Mouse (Mus musculus): ENCODE data around the gene Zfp383. TPM values are rescaled to one million over a fixed set of nuclear protein-coding genes. Genes with fewer than 3 reads are reported as not detected.
"Not testable (repeated sequence)": the region's sequence is repeated elsewhere in the genome, so short reads cannot be mapped to it uniquely, and the experiment has no call there.

Zfp383 gene
- polyA plus RNA-seq, 1 experiment from 2014 or later = 7.9 TPM

DNA sequence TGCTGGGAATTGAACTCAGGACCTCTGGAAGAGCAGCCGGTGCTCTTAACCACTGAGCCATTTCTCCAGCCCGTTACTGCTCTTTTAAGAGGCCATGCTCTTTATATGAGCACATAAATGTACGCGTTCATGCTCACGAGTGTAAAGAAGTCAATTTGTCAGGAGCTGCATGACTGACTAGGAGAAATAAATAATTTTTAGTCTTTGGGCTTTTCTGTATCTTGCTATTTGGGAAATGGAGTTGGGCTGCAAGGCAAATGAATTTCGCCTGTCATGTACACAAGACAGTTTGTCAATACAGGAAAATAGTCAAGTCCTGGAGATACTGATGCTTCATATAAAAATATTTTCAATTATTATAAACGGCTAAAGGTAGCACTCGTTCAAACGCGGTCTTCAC, 45.1 kb downstream of the Zfp383 start:
- Histone ChIP-seq H3K4me3 (ENCODE audit: low read depth, low read length) (peak overlapping the region; percentile 69), H3K9ac (ENCODE audit: low read length) (peak overlapping the region; percentile 94), H3K4me2 (ENCODE audit: low read depth, low read length, severe bottlenecking) (peak overlapping the region; percentile 70), H3K27ac (ENCODE audit: low read depth, low read length) (peak overlapping the region; percentile 91), H3K4me1 (replicated peaks; ENCODE audit: control insufficient read depth, insufficient read depth, low read length) (0 out of 2 replicates have a peak, but pooled peaks cover 2% of the 10 kb centered on the region), H3K27me3 (ENCODE audit: control insufficient read depth, insufficient read depth, low read length) (no peaks in the 10 kb centered on the region), H3K9me3 (ENCODE audit: control insufficient read depth, low read length) (no peaks in the 10 kb centered on the region), H3K36me3 (ENCODE audit: control insufficient read depth, insufficient read depth, low read length) (no peaks in the 10 kb centered on the region)
- WGBS = 52% methylated on average over 10 of the region's 10 CpGs
- DNase-seq (ENCODE audit: low spot score) = no peak
- ATAC-seq (replicated peaks; ENCODE audit: low FRiP score) = no peak

DNA sequence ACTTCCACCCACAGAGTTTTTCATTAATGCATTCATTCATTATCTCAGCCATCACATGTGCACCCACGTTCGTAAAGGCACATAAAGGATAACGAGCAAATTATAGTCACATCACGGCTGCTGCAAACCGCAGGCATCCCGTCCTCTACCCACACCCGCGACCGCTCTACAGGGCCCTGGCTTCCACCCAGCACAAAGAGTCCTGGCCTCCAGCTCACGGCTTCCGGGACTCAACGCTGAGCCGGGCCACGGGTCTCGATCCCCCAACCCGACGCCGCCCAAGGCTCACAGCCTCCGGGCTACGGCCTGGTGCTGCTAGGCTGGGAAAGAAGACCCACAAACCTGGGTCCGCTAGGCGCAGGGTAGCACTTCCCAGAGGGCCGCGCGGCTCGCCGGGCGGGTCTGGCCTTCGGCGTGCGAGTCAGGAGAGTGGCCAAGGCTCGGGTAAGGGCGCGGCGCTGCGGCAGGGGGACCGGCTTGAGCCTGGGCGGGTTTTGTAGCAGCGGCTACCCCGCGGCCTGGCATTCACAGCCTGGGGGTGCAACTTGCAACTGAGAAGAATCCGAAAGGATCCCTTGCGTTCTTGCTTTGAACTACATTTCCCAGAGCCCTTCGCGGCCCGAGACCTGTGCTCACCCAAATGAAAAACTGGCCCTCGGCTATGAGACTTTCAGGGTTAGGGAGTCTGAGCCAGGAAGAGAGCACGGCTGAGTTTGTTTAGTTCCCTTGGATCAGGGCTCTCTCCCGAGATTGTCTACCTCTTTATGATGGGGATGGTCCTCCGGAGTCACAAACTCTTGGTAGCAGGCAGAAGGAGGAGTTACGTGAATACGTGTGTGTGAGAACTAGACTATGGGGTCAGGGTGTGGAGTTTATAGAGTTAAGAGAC, 45.7 kb downstream of the Zfp383 start, which contains the start of gene Zfp74:
Gene Zfp74 (minus strand): TSS at position 577 of the 889 bp plus-strand sequence.
- Histone ChIP-seq H3K27me3 (ENCODE audit: control insufficient read depth, insufficient read depth, low read length) (no peaks in the 10 kb centered on the region), H3K36me3 (ENCODE audit: control insufficient read depth, insufficient read depth, low read length) (no peaks in the 10 kb centered on the region), H3K4me3 (ENCODE audit: low read depth, low read length) (peak within 1 kb of the TSS; percentile 69), H3K9me3 (ENCODE audit: control insufficient read depth, low read length) (no peaks in the 10 kb centered on the region), H3K27ac (ENCODE audit: low read depth, low read length) (peak within 1 kb of the TSS; percentile 91), H3K9ac (ENCODE audit: low read length) (peak within 1 kb of the TSS; percentile 94), H3K4me2 (ENCODE audit: low read depth, low read length, severe bottlenecking) (peak within 1 kb of the TSS; percentile 70), H3K4me1 (replicated peaks; ENCODE audit: control insufficient read depth, insufficient read depth, low read length) (0 out of 2 replicates have a peak, but pooled peaks cover 2% of the 10 kb centered on the region)
- ATAC-seq (replicated peaks; ENCODE audit: low FRiP score) = peak; percentile 94
- peak; percentile 90 for DNase-seq (ENCODE audit: low spot score)
- 2% methylated on average over 52 of the region's 52 CpGs for WGBS

DNA sequence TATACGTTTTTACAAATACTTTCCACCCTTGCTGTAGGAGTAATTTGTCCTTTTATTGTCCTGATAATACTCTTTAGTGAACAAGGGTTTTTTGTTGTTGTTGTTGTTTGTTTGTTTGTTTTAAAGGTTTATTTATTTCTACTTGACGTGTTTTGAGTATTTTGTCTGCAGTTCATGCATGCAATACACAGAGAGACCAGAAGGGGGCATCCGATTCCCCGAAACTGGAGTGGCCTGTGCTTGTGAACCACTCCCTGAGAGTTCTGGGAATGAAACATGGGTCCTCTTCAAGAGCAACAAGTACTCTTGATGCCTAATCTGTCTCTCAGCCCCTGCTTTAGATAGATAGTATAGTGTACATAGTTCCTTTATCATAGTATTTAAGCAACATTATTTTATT, 46.7 kb downstream of the Zfp383 start:
- Histone ChIP-seq H3K4me2 (ENCODE audit: low read depth, low read length, severe bottlenecking) (peak overlapping the region; percentile 70; the same call in 1 of the 2 replicates), H3K9ac (ENCODE audit: low read length) (no peak overlapping the region), H3K9me3 (ENCODE audit: control insufficient read depth, low read length) (no peaks in the 10 kb centered on the region), H3K4me3 (ENCODE audit: low read depth, low read length) (no peak overlapping the region), H3K36me3 (ENCODE audit: control insufficient read depth, insufficient read depth, low read length) (no peaks in the 10 kb centered on the region), H3K27ac (ENCODE audit: low read depth, low read length) (no peak overlapping the region), H3K4me1 (replicated peaks; ENCODE audit: control insufficient read depth, insufficient read depth, low read length) (0 out of 2 replicates have a peak, but pooled peaks cover 2% of the 10 kb centered on the region), H3K27me3 (ENCODE audit: control insufficient read depth, insufficient read depth, low read length) (no peaks in the 10 kb centered on the region)
- DNase-seq (ENCODE audit: low spot score) = peak; percentile 74
- WGBS = 19% methylated on average over 4 of the region's 4 CpGs
- ATAC-seq (replicated peaks; ENCODE audit: low FRiP score) = no peak

DNA sequence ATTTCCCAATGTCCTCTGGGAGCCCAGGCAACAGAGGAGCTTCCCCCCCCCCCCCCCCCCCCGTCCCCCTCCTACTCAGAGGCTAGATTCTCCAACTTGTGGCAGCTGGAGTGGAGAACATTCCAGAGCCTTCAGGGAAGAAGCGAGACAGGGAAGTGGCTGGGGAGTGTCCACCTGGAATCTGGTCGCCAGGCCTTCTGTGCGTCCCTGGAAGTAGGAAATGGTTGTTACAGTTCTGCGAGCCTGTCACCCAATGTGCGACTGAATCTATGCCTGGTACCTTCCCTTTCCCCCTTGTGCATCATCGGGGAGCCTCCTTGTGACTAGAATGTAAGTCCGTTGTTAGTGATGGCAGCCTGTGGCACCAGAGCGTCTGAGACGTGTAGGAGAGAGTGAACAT, 48.2 kb downstream of the Zfp383 start:
- Histone ChIP-seq H3K4me1 (replicated peaks; ENCODE audit: control insufficient read depth, insufficient read depth, low read length) (0 out of 2 replicates have a peak, but pooled peaks cover 2% of the 10 kb centered on the region), H3K4me2 (ENCODE audit: low read depth, low read length, severe bottlenecking) (no peak overlapping the region), H3K27ac (ENCODE audit: low read depth, low read length) (no peak overlapping the region), H3K4me3 (ENCODE audit: low read depth, low read length) (no peak overlapping the region), H3K9me3 (ENCODE audit: control insufficient read depth, low read length) (no peaks in the 10 kb centered on the region), H3K27me3 (ENCODE audit: control insufficient read depth, insufficient read depth, low read length) (no peaks in the 10 kb centered on the region), H3K36me3 (ENCODE audit: control insufficient read depth, insufficient read depth, low read length) (no peaks in the 10 kb centered on the region), H3K9ac (ENCODE audit: low read length) (no peak overlapping the region)
- DNase-seq (ENCODE audit: low spot score) (no peak), ATAC-seq (replicated peaks; ENCODE audit: low FRiP score) (no peak)
- WGBS = 63% methylated on average over 10 of the region's 10 CpGs

DNA sequence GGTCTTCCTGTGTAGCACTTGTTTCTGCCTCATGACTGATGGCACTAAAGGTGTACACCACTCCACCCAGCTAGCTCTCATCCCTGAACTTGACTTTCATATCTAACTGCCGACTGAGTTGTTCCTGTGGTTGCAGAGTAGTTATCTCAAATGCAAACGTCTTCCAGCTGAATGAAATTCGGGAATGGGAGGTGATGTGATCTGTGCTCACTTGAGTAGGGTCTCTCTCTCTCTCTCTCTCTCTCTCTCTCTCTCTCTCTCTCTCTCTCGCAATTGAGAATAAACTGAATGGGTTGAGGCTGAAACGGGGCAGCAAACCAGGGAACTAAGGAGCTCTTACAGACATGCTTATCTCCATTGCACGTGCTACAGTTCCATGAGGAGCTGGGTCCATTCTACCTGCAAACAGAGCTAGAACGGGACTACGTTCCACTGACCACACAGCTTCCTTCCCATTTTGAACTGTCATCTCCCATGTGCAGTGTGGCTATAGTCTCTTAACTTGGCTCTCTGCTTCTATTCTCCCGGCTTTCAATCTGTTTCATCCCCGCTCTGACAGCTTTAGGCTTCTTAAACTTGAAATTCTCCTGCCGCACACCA, 50.2 kb downstream of the Zfp383 start:
- 88% methylated on average over 11 of the region's 11 CpGs for WGBS
- Histone ChIP-seq H3K9ac (ENCODE audit: low read length) (no peak overlapping the region), H3K9me3 (ENCODE audit: control insufficient read depth, low read length) (no peaks in the 10 kb centered on the region), H3K4me2 (ENCODE audit: low read depth, low read length, severe bottlenecking) (no peak overlapping the region), H3K27ac (ENCODE audit: low read depth, low read length) (no peak overlapping the region), H3K36me3 (ENCODE audit: control insufficient read depth, insufficient read depth, low read length) (no peaks in the 10 kb centered on the region), H3K27me3 (ENCODE audit: control insufficient read depth, insufficient read depth, low read length) (no peaks in the 10 kb centered on the region), H3K4me1 (replicated peaks; ENCODE audit: control insufficient read depth, insufficient read depth, low read length) (0 out of 2 replicates have a peak, but pooled peaks cover 2% of the 10 kb centered on the region), H3K4me3 (ENCODE audit: low read depth, low read length) (no peak overlapping the region)
- DNase-seq (ENCODE audit: low spot score) (no peak), ATAC-seq (replicated peaks; ENCODE audit: low FRiP score) (no peak)

DNA sequence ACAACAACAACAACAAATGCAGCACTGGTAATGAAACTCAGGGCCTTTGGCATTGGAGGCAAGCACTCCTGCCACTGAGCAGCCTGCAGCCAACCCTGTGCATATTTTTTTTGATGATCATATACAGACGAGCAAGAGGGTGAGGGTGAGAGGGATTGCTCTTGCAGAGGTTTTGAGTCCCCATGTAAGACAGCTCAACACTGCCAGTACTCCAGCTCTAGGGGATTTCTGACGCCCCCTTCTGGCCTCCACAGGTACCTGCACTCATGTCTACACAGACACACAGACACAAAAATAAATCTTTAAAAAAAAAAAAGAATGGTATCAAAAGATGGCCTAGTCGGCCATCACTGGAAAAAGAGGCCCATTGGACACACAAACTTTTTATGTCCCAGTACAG, 51.0 kb downstream of the Zfp383 start:
- Histone ChIP-seq H3K4me2 (ENCODE audit: low read depth, low read length, severe bottlenecking) (no peak overlapping the region), H3K36me3 (ENCODE audit: control insufficient read depth, insufficient read depth, low read length) (no peaks in the 10 kb centered on the region), H3K4me3 (ENCODE audit: low read depth, low read length) (no peak overlapping the region), H3K9ac (ENCODE audit: low read length) (no peak overlapping the region), H3K9me3 (ENCODE audit: control insufficient read depth, low read length) (no peaks in the 10 kb centered on the region), H3K27me3 (ENCODE audit: control insufficient read depth, insufficient read depth, low read length) (no peaks in the 10 kb centered on the region), H3K27ac (ENCODE audit: low read depth, low read length) (no peak overlapping the region), H3K4me1 (replicated peaks; ENCODE audit: control insufficient read depth, insufficient read depth, low read length) (0 out of 2 replicates have a peak, but pooled peaks cover 2% of the 10 kb centered on the region)
- DNase-seq (ENCODE audit: low spot score) (no peak), ATAC-seq (replicated peaks; ENCODE audit: low FRiP score) (no peak)
- 62% methylated on average over 3 of the region's 3 CpGs for WGBS

DNA sequence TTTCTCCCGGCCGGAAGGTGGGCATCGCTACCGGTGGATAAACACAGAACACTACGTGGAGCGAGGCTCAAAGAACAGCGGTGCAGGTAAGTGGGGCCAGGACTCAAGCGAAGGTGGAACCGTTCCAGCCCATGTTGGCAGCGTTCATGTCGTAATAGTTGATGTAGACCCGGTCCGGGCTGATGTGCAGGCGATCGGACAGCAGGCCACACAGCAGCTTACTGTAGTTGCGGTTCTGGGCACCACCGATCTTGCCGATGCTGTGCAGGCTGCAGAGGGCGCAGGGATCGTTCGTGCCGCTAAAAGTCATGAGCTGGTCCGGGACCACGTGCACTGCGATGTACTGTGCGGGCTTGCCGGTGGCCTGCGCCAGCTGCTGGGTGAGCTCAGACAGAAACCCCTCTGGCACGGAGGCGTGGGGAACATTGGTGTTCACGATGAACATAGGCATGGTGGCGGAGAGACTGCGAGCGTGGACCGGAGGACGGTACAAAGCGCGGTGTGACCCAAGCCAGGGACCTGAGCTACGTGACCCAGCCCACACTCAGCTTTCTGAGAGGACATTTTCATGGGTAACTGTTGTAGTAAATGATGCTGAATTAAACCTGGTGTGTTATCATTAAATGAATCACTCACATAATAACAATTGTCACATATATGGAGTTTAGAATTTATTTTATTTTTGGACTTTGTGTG, 57.2 kb downstream of the Zfp383 start:
- not testable (repeated sequence) for H3K27me3 ChIP-seq (ENCODE audit: control insufficient read depth, insufficient read depth, low read length); ATAC-seq (replicated peaks; ENCODE audit: low FRiP score); H3K27ac ChIP-seq (ENCODE audit: low read depth, low read length); H3K36me3 ChIP-seq (ENCODE audit: control insufficient read depth, insufficient read depth, low read length); H3K9me3 ChIP-seq (ENCODE audit: control insufficient read depth, low read length); H3K4me3 ChIP-seq (ENCODE audit: low read depth, low read length); H3K4me1 ChIP-seq (replicated peaks; ENCODE audit: control insufficient read depth, insufficient read depth, low read length); H3K4me2 ChIP-seq (ENCODE audit: low read depth, low read length, severe bottlenecking); DNase-seq (ENCODE audit: low spot score); H3K9ac ChIP-seq (ENCODE audit: low read length)
- 53% methylated on average over 31 of the region's 39 CpGs for WGBS

Data from forebrain, embryonic 11.5 days (tissue).